Mouse (Mus musculus) intestine, postnatal 0 days (tissue): ENCODE measurements around the gene Ltk. TPM values are rescaled to one million over a fixed set of nuclear protein-coding genes. Genes with fewer than 3 reads are reported as not detected.
A peak's percentile ranks its signal among the peaks of the same experiment; 100 is the strongest.

ENCODE experiments used
- ATAC-seq: fragments of 200-750 bp; cut with Nextera tagmentation; 2 replicates; pipeline ENCODE4 v1.8.0; 2017; ENCODE audit warnings: mild to moderate bottlenecking, moderate TSS enrichment, moderate library complexity
- H3K27ac ChIP-seq: fragments of 300-500 bp; sonication (generic); 2 replicates; pipeline ENCODE4 v1.5.1; 2014; ENCODE audit warnings: mild to moderate bottlenecking, low read depth, low read length, moderate library complexity
- H3K27me3 ChIP-seq: fragments of 300-500 bp; sonication (generic); replicated peaks from 2 replicates; pipeline ENCODE4 v1.6.1; 2014; ENCODE audit warnings: low read length, mixed read lengths; ENCODE audit not compliant: control insufficient read depth, insufficient read depth
- H3K36me3 ChIP-seq: fragments of 300-500 bp; sonication (generic); 2 replicates; pipeline ENCODE4 v1.6.1; 2014; ENCODE audit warnings: mild to moderate bottlenecking, moderate library complexity; ENCODE audit not compliant: control insufficient read depth, insufficient read depth
- H3K4me1 ChIP-seq: fragments of 300-500 bp; sonication (generic); replicated peaks from 2 replicates; pipeline ENCODE4 v1.6.1; 2014; ENCODE audit warnings: antibody characterized with exemption, low read length, mixed read lengths; ENCODE audit not compliant: control insufficient read depth, insufficient read depth
- H3K4me2 ChIP-seq: fragments of 300-500 bp; sonication (generic); replicated peaks from 2 replicates; pipeline ENCODE4 v1.6.1; 2014; ENCODE audit warnings: low read depth, mild to moderate bottlenecking, moderate library complexity
- H3K4me3 ChIP-seq: fragments of 300-500 bp; sonication (generic); 2 replicates; pipeline ENCODE4 v1.5.1; 2014; ENCODE audit warnings: low read depth, low read length
- H3K9ac ChIP-seq: fragments of 300-500 bp; sonication (generic); 2 replicates; pipeline ENCODE4 v1.6.1; 2014; ENCODE audit warnings: mild to moderate bottlenecking, low read depth, low read length
- H3K9me3 ChIP-seq: fragments of 300-500 bp; sonication (generic); 2 replicates; pipeline ENCODE4 v1.6.1; 2016; ENCODE audit warnings: mixed run types; ENCODE audit not compliant: control insufficient read depth
- CTCF ChIP-seq: sonication (generic); IDR thresholded peaks from 2 replicates; pipeline ENCODE4 v1.5.1; 2016; ENCODE audit warnings: low read depth, mild to moderate bottlenecking, control low read depth, antibody characterized with exemption, moderate library complexity
- WGBS: fragments of 180-500 bp; shearing (Covaris S2); extraction: QIAGEN DNeasy Blood & Tissue Kit; methylation state at CpG from one replicate; pipeline ENCODE4 v1.1.7; 2014; 5-methylcytosine and 5-hydroxymethylcytosine counted together
- polyA plus RNA-seq: library from polyadenylated mRNA; unstranded; fragments of >200 nt; fragmentation: Nextera tagmentation; extraction: Ambion mirVana; gene quantifications from 2 replicates; pipeline ENCODE4 v1.2.1, GENCODE M21; 2015

Ltk gene
- polyA plus RNA-seq, 1 experiment from 2014 or later, result 1.5 TPM

GRCm38 (mm10) chr2:119758844-119759835 lies 1.1 kb downstream of the Ltk start:
- Histone ChIP-seq H3K9ac (peak overlapping the region; percentile 43; the same call in 1 of the 2 replicates), H3K27ac (no peak overlapping the region), H3K4me1 (peaks cover 3% of the 10 kb centered on the region; the same call in 1 of the 2 replicates), H3K4me2 (peak overlapping the region; percentile 100), H3K36me3 (peaks cover 9% of the 10 kb centered on the region), H3K9me3 (no peaks in the 10 kb centered on the region), H3K4me3 (peak overlapping the region; percentile 77), H3K27me3 (peaks cover 25% of the 10 kb centered on the region)
- ATAC-seq, result no peak; the same call in 1 of the 2 replicates
- WGBS, result 11% methylated on average over 44 of the region's 44 CpGs
- no peak for TF ChIP-seq CTCF

- H3K4me1 ChIP-seq, result peaks cover 3% of the 10 kb centered on the region; the same call in 1 of the 2 replicates
- TF ChIP-seq CTCF, result no peak
- H3K27me3 ChIP-seq, result peaks cover 25% of the 10 kb centered on the region
- ATAC-seq, result peak; percentile 39
- H3K9ac ChIP-seq, result peak overlapping the region; percentile 43
- H3K4me3 ChIP-seq, result peak overlapping the region; percentile 77
- H3K27ac ChIP-seq, result no peak overlapping the region
- no peaks in the 10 kb centered on the region for H3K9me3 ChIP-seq
- under 1% methylated on average over 58 of the region's 77 CpGs for WGBS
- H3K36me3 ChIP-seq, result 0 out of 2 replicates have a peak, but pooled peaks cover under 1% of the 10 kb centered on the region
- H3K4me2 ChIP-seq, result peak overlapping the region; percentile 100
Measured at GRCm38 (mm10) chr2:119758101-119758843, 2.0 kb downstream of the Ltk start.

DNA sequence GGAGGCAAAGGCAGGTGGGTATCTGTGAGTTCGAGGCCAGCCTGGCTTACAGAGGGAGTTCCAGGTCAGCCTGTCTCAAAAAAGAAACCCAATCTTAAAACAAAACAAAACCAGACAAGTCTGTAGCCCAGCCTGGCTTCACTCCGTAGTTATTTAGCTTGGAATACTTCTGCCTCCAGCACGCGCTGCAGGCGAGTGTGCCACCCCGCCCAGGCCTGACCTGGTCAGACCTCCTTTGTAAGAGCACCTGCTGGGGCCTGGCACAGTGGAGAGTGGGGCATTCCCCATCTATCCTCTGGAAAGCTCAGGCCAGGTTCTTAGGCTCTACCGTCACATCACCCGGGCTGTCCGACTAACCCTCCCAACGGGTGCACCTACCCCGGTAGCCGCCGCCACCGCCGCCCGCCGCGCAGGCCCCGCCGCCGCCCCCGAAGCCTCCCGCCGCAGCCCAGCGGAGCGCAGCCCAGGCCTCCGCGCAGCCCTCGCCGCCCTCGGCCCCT lies 2.6 kb downstream of the Ltk start:
- H3K27me3 ChIP-seq, result peaks cover 25% of the 10 kb centered on the region
- peak; percentile 34; the same call in 1 of the 2 replicates for ATAC-seq
- peaks cover 3% of the 10 kb centered on the region; the same call in 1 of the 2 replicates for H3K4me1 ChIP-seq
- H3K9me3 ChIP-seq, result no peaks in the 10 kb centered on the region
- no peak for TF ChIP-seq CTCF
- peak overlapping the region; percentile 43 for H3K9ac ChIP-seq
- no peak overlapping the region for H3K27ac ChIP-seq
- H3K4me3 ChIP-seq, result peak overlapping the region; percentile 77
- WGBS, result 5% methylated on average over 29 of the region's 31 CpGs
- peak overlapping the region; percentile 100 for H3K4me2 ChIP-seq
- no peaks in the 10 kb centered on the region for H3K36me3 ChIP-seq

GRCm38 (mm10) chr2:119749260-119749659 lies 11.0 kb downstream of the Ltk start:
- no peaks in the 10 kb centered on the region for H3K36me3 ChIP-seq
- WGBS, result 80% methylated on average over 13 of the region's 13 CpGs
- H3K9me3 ChIP-seq, result no peaks in the 10 kb centered on the region
- no peak overlapping the region for H3K4me3 ChIP-seq
- ATAC-seq, result no peak
- no peak for TF ChIP-seq CTCF
- no peak overlapping the region for H3K27ac ChIP-seq
- peaks cover 7% of the 10 kb centered on the region; the same call in 1 of the 2 replicates for H3K4me1 ChIP-seq
- no peaks in the 10 kb centered on the region for H3K27me3 ChIP-seq
- no peak overlapping the region for H3K4me2 ChIP-seq
- no peak overlapping the region for H3K9ac ChIP-seq

GRCm38 (mm10) chr2:119747554-119747953 lies 12.7 kb downstream of the Ltk start:
- WGBS, result 81% methylated on average over 7 of the region's 7 CpGs
- no peak for TF ChIP-seq CTCF
- ATAC-seq, result no peak
- H3K27me3 ChIP-seq, result no peaks in the 10 kb centered on the region
- peaks cover 7% of the 10 kb centered on the region; the same call in 1 of the 2 replicates for H3K4me1 ChIP-seq
- H3K36me3 ChIP-seq, result no peaks in the 10 kb centered on the region
- no peaks in the 10 kb centered on the region for H3K9me3 ChIP-seq
- no peak overlapping the region for H3K27ac ChIP-seq
- H3K9ac ChIP-seq, result no peak overlapping the region
- H3K4me3 ChIP-seq, result no peak overlapping the region
- no peak overlapping the region for H3K4me2 ChIP-seq
